Mouse (Mus musculus) urinary bladder, adult 2 months (tissue): ENCODE measurements around the gene Calr4. TPM values are rescaled to one million over a fixed set of nuclear protein-coding genes. Genes with fewer than 3 reads are reported as not detected.

ENCODE experiments used
- DNase-seq: peaks from one replicate; pipeline ENCODE4 v3.0.0; 2022; ENCODE audit warnings: low spot score
- polyA plus RNA-seq: library from polyadenylated mRNA; depleted of rRNA; stranded (reverse); fragments of >200 nt; gene quantifications from 2 replicates; pipeline ENCODE4 v1.2.3, GENCODE M21; 2012; rRNA removed

The Calr4 gene
- polyA plus RNA-seq, 1 experiment: 0.18 TPM

DNA sequence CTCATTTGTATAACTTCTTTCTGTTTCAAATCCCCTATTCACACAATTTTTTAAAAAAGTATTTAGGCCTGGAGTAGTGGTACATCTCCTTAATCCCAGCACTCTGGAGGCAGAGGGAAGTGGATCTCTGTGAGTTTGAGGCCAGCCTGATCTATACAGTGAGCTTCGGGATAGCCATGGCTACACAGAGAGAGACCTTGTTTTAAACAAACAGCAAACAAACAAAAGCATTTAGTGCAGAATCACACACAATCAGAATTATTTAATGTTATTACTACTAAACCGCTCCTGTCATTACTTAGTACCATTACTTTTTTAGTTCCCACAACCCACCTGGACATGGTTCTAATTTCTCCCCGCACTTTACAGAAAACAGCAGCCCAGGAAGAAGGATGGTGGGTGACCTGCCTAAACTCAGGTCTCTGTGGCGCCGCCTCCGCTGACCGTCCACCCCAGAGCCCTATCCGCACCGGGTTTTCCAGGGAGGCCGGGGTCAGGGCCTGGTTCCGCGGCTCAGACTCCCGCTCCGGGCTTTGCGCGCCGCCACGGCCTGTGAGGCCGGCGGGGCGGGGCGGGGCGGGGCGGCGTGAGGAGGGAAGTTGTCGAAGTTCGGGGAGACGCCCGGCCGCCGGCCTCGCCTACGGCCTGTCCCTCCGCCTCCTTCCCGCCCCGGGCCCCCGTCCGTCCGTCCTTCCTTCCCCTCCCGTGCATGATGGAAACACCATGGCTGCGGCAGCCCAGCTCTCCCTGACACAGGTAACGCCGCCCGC is 45.6 kb downstream of the Calr4 start, which contains the start of gene Eps15:
TSS of gene Eps15 (plus strand) at position 580 of the 770 bp plus-strand sequence.
- DNase-seq: peak; percentile 88

- no peak for DNase-seq
Measured at GRCm38 (mm10) chr4:109280459-109281160, 46.3 kb downstream of the Calr4 start.

DNA sequence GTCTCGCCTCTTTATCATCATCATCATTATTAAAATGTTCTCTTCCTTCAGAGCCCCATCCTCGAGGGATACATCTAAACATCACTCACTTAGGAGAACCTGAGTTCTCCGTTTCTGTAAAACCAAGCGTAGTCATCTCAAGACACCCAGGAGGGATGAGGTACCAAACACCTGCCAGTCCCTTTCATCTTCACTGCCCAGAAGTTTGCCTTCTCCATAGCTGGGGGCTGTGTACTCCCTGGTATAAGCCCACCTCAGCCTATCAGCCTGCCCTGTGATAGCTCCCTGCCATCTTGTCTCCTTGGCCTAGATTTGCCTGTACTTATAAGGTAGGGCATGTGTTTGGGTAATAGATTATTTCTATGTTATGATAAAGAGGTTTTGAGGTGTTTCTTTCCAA is 46.9 kb downstream of the Calr4 start:
- DNase-seq: no peak

- no peak for DNase-seq
Measured at GRCm38 (mm10) chr4:109281946-109282345, 47.7 kb downstream of the Calr4 start.

DNA sequence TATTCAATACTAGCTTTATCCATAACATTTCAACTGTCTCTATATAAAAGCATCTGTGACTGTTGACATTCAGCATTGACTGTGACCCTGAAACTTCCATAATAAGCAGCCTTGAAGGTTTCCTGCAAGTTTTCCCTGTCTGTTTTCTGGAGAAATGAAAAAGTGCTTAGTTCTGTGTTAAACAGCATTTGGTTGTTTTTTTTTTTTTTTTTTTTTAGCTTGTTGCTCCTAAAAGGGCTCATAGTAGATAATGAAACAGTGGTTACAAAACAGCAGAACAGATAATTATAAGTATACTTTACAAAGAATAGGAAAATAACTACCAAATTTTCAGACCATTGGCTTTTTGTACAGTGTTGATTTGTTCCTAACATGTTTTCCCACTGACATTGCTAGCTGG is 60.3 kb downstream of the Calr4 start:
- no peak for DNase-seq

DNA sequence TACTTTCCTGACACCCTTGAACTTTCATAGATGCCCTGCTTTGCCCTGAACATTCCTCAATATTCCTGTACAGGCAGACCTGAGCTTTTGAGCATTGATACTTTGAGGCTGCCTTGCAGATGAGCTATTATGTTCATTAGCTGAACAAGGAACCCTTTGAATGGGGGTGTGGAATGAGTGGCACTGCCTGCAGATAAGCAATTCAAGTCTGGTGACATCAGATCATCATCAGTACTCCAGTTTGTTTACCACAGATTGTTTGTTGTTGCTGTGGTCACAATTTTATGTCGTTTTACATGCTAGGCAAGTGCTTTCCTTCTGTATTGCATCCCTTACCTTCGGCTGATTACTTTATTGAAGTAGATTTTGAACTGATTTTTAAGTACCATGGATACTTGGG is 62.2 kb downstream of the Calr4 start:
- no peak for DNase-seq

- DNase-seq: no peak
Measured at GRCm38 (mm10) chr4:109299136-109299535, 64.9 kb downstream of the Calr4 start.

Other genes starting within 250 kb of the Calr4 start
- 101 and 111 TPM in 2 replicates for gene Nrd1, start 233.8 kb upstream of the Calr4 start, polyA plus RNA-seq
- gene Osbpl9, start 32.2 kb upstream of the Calr4 start, polyA plus RNA-seq: 95.4 and 97.5 TPM in 2 replicates
- gene Eps15, start 45.8 kb downstream of the Calr4 start, polyA plus RNA-seq: 39.7 and 41.2 TPM in 2 replicates
- 8.4 and 10.8 TPM in 2 replicates for gene Ttc39a, start 172.1 kb downstream of the Calr4 start, polyA plus RNA-seq